Mouse (Mus musculus) retina, postnatal 1 day (tissue): Measurements from ENCODE around the gene Dap.

Experiments used
- DNase-seq: peaks from one replicate; pipeline ENCODE4 v3.0.0-alpha.2; 2012

Gene Dap

GRCm38 (mm10) chr15:31224135-31224761 lies at the start of gene Dap:
Dap (plus strand) TSS chr15:31224314.
- DNase-seq, result peak; percentile 98

GRCm38 (mm10) chr15:31176566-31176965 lies 47.5 kb upstream of the Dap start:
- DNase-seq, result no peak

GRCm38 (mm10) chr15:31184651-31185443 lies 39.3 kb upstream of the Dap start:
- no peak for DNase-seq

GRCm38 (mm10) chr15:31185506-31185905 lies 38.6 kb upstream of the Dap start:
- no peak for DNase-seq

- DNase-seq, result no peak
Measured at GRCm38 (mm10) chr15:31186371-31186901, 37.7 kb upstream of the Dap start.

- no peak for DNase-seq
Measured at GRCm38 (mm10) chr15:31192563-31192962, 31.6 kb upstream of the Dap start.

- no peak for DNase-seq
Measured at GRCm38 (mm10) chr15:31195776-31196175, 28.3 kb upstream of the Dap start.

- DNase-seq, result peak; percentile 90
Measured at GRCm38 (mm10) chr15:31207346-31208093, 16.6 kb upstream of the Dap start.

- DNase-seq, result peak; percentile 32
Measured at GRCm38 (mm10) chr15:31211910-31212309, 12.2 kb upstream of the Dap start.

- no peak for DNase-seq
Measured at GRCm38 (mm10) chr15:31213619-31214270, 10.4 kb upstream of the Dap start.

- no peak for DNase-seq
Measured at GRCm38 (mm10) chr15:31222216-31222615, 1.9 kb upstream of the Dap start.

- no peak for DNase-seq
Measured at GRCm38 (mm10) chr15:31223596-31224134, 449 bp upstream of the Dap start.

- peak; percentile 32 for DNase-seq
Measured at GRCm38 (mm10) chr15:31224806-31225642, 910 bp downstream of the Dap start.

- DNase-seq, result no peak
Measured at GRCm38 (mm10) chr15:31225643-31226325, 1.7 kb downstream of the Dap start.

- DNase-seq, result no peak
Measured at GRCm38 (mm10) chr15:31226464-31226863, 2.4 kb downstream of the Dap start.

GRCm38 (mm10) chr15:31227793-31228192 lies 3.7 kb downstream of the Dap start:
- no peak for DNase-seq

GRCm38 (mm10) chr15:31233006-31233405 lies 8.9 kb downstream of the Dap start:
- DNase-seq, result no peak

- DNase-seq, result no peak
Measured at GRCm38 (mm10) chr15:31235794-31236548, 11.9 kb downstream of the Dap start.

GRCm38 (mm10) chr15:31236549-31236907 lies 12.4 kb downstream of the Dap start:
- no peak for DNase-seq

- no peak for DNase-seq
Measured at GRCm38 (mm10) chr15:31237368-31237767, 13.3 kb downstream of the Dap start.
